Mouse (Mus musculus): ENCODE measurements around the gene Rbm46. TPM values are rescaled to one million over a fixed set of nuclear protein-coding genes. Genes with fewer than 3 reads are reported as not detected.

Rbm46 gene
- total RNA-seq, 2 experiments from 2014 or later = 0.11 to 0.18 TPM

- no peak for TF ChIP-seq CTCF (IDR thresholded peaks at IDR 0.05)
- intact Hi-C loops (cut with DNase I) = no loop called here
- Histone ChIP-seq H3K27ac (no peak overlapping the region), H3K4me3 (no peak overlapping the region)
- no peak for DNase-seq
Measured at GRCm38 (mm10) chr3:82810334-82811120, 65.8 kb downstream of the Rbm46 start.

DNA sequence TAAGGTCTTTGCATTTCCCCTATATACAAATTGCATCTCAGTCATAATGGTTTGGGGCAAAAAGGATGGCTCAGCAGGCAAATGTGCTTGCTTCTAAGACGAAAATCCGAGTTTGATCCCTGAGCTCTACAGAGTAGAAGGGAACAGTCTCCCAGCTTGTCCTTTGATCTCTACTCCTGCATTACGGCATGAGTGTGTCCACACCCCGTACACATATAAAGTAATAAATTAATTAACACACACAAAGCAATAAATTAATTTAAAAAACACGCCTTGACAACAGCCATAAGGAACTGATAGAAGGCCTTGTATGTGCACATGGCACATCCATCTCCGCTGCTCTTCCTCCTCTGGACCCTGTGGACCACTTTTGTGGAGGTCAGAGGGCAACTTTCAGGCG, 66.5 kb downstream of the Rbm46 start:
- Histone ChIP-seq H3K4me3 (no peak overlapping the region), H3K27ac (no peak overlapping the region)
- intact Hi-C loops (cut with DNase I) = no loop called here
- TF ChIP-seq CTCF (IDR thresholded peaks at IDR 0.05) = no peak
- no peak for DNase-seq

DNA sequence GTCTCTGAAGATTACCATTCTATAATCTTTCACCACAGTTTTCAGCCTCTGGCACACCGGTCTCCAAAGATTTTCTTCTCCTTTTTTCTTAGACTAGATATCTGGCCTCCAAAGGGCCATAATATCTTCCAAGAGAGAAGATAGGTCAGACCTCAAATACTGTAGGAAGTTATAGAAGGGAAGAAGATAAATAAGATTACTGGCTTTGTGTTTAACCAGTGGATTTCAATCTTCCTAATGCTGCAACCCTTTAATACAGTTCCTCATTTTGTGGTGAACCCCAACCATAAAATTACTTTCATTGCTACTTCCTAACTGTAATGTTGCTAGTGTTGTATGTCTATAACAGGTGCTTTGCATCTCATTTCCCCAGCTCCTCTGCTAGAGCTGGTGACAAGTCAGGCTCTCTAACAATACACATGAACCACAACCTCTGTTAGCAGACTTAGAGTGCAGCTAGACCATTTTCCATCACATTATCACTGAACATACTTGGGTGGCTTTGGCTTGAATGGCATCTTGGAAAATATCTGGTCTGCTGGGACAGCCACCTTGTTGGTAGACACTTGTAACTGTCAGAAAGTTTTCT, 67.9 kb downstream of the Rbm46 start:
- intact Hi-C loops (cut with DNase I) = no loop called here
- Histone ChIP-seq H3K4me3 (no peak overlapping the region), H3K27ac (no peak overlapping the region)
- TF ChIP-seq CTCF (IDR thresholded peaks at IDR 0.05) = no peak
- DNase-seq = no peak

- intact Hi-C loops (cut with DNase I) = no loop called here
Measured at GRCm38 (mm10) chr3:82805291-82805690, 71.0 kb downstream of the Rbm46 start.

DNA sequence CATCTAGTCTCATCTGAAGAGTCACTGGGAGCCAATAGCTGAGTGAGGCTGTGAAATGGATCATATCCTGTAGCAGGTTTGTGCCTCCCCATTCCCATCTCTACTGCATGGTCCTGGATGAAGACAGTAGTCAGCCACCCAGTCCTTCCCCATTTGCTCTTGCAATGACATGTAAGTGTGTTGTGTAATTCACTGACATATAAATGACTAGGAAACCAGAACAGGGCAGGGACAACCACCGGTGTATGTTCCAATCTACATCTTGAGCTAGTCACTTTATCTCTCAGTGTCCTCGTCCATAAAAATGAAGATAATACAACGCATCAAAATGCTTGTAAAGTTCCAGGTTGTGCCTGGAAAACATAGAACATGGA, 75.8 kb downstream of the Rbm46 start:
- intact Hi-C loops (cut with DNase I) = no loop called here
- TF ChIP-seq CTCF (IDR thresholded peaks at IDR 0.05) = no peak
- H3K27ac ChIP-seq = no peak overlapping the region
- no peak for DNase-seq
- no peak overlapping the region for H3K4me3 ChIP-seq

More at GRCm38 (mm10) chr3:82805291-82805690, 71.0 kb downstream of the Rbm46 start:
- no peak for TF ChIP-seq CTCF (IDR thresholded peaks at IDR 0.05)
- Histone ChIP-seq H3K4me3 (no peak overlapping the region), H3K27ac (no peak overlapping the region)
- no peak for DNase-seq

DNA sequence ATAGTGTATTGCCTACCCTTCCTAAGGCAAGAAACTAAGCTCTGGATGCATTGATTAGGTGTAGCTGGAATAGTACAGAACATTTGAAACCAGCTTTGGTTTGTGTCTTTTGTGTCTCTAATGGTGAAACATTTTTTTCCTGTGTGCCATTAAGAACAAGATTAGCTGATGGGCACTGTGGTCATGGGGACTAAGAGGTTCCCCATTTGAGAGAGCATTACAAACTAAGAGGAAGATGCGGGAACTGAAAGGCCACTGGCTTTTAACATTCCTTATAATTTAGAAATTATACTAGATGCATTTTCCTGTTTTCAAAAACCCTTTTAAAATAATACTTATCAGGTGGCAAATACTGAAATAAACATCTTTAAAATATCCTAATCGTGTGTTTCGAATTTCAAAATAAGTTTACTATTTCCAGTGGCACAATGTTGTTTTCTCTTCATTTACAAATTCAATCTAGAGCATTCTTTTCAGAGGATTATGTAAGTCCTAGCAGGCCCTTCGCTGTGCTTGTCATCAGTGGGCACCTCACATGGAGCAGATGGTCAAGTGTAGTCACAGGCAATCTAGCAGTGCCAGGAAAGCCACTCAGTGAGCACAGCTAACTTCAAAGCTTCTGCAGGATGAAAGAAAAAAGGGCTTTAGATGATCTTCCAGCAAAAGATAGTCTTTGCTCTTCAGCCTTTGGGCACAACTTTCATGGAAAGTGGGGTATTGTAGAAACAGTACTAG, 76.4 kb downstream of the Rbm46 start:
- intact Hi-C loops (cut with DNase I) = no loop called here
- Histone ChIP-seq H3K4me3 (no peak overlapping the region), H3K27ac (no peak overlapping the region)
- no peak for TF ChIP-seq CTCF (IDR thresholded peaks at IDR 0.05)
- DNase-seq = no peak

DNA sequence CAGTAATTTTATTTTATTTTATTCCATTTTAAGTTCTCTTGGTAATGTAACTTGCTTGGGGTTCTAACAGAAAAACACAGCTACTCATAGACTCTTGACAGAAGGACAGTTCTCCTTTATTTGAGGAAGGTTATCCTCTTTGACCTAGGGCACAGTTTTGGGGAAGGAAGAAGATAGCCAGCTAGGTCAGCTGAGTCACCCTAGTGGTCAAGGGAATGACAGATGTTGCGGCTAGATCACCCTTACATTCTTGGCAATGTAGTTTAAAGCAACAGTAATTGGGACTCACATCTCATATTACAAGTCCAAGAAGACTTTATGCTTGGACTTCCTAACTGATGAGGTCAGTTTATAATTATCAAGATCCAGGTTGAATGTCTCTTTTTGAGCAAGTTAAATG, 82.6 kb downstream of the Rbm46 start:
- intact Hi-C loops (cut with DNase I) = no loop called here
- no peak for DNase-seq
- Histone ChIP-seq H3K27ac (no peak overlapping the region), H3K4me3 (no peak overlapping the region)
- no peak for TF ChIP-seq CTCF (IDR thresholded peaks at IDR 0.05)

GRCm38 (mm10) chr3:82791663-82792062, 84.6 kb downstream of the Rbm46 start:
- TF ChIP-seq CTCF (IDR thresholded peaks at IDR 0.05) = no peak
- DNase-seq = no peak
- H3K4me3 ChIP-seq = no peak overlapping the region
- intact Hi-C loops (cut with DNase I) = no loop called here
- no peak overlapping the region for H3K27ac ChIP-seq

Other genes starting within 250 kb of the Rbm46 start
- gene Lrat, start 27.5 kb upstream of the Rbm46 start, total RNA-seq (2021) = under 1 TPM in 1 of 2 experiments, not detected in 1; 0.05 TPM
- gene Fgg, start 131.2 kb upstream of the Rbm46 start, total RNA-seq (2021) = not detected
- not detected for gene Fga, start 149.6 kb upstream of the Rbm46 start, total RNA-seq (2021)
- gene Fgb, start 173.4 kb upstream of the Rbm46 start, total RNA-seq (2021) = not detected
- gene Plrg1, start 179.0 kb upstream of the Rbm46 start, total RNA-seq (2021) = 10 to 100 TPM; 22.8 to 23.0 TPM